Mouse (Mus musculus): ENCODE measurements around the gene Slc35f4. TPM values are rescaled to one million over a fixed set of nuclear protein-coding genes. Genes with fewer than 3 reads are reported as not detected.

Gene Slc35f4
- polyA plus RNA-seq, 1 experiment from 2014 or later: not detected

- WGBS: 75% methylated on average over 3 of the region's 3 CpGs
- no peaks in the 10 kb centered on the region for H3K9me3 ChIP-seq
- DNase-seq (ENCODE audit: extremely low spot score, low spot score): no peak
- H3K4me1 ChIP-seq: peaks cover 3% of the 10 kb centered on the region; the same call in 1 of the 2 replicates
- no peak overlapping the region for H3K4me3 ChIP-seq
- no peaks in the 10 kb centered on the region for H3K36me3 ChIP-seq (replicated peaks)
- H3K27ac ChIP-seq: no peak overlapping the region
- no peaks in the 10 kb centered on the region for H3K27me3 ChIP-seq (ENCODE audit: poor library complexity, severe bottlenecking)
Observed at GRCm38 (mm10) chr14:49460799-49461198, 65.0 kb downstream of the Slc35f4 start.

- no peak for DNase-seq (ENCODE audit: extremely low spot score, low spot score)
- Histone ChIP-seq H3K4me1 (peaks cover 20% of the 10 kb centered on the region), H3K27me3 (ENCODE audit: poor library complexity, severe bottlenecking) (no peaks in the 10 kb centered on the region), H3K9me3 (no peaks in the 10 kb centered on the region), H3K27ac (no peak overlapping the region), H3K4me3 (no peak overlapping the region), H3K36me3 (replicated peaks) (no peaks in the 10 kb centered on the region)
- WGBS: 86% methylated on average over 6 of the region's 6 CpGs
Observed at GRCm38 (mm10) chr14:49454283-49454914, 71.4 kb downstream of the Slc35f4 start.

- H3K27ac ChIP-seq: no peak overlapping the region
- no peak overlapping the region for H3K4me3 ChIP-seq
- no peak for DNase-seq (ENCODE audit: extremely low spot score, low spot score)
- no peaks in the 10 kb centered on the region for H3K27me3 ChIP-seq (ENCODE audit: poor library complexity, severe bottlenecking)
- peaks cover 20% of the 10 kb centered on the region for H3K4me1 ChIP-seq
- WGBS: 20% methylated on average over 3 of the region's 3 CpGs
- no peaks in the 10 kb centered on the region for H3K36me3 ChIP-seq (replicated peaks)
- no peaks in the 10 kb centered on the region for H3K9me3 ChIP-seq
Observed at GRCm38 (mm10) chr14:49453782-49454181, 72.1 kb downstream of the Slc35f4 start.

GRCm38 (mm10) chr14:49447669-49448068 is 78.2 kb downstream of the Slc35f4 start:
- DNase-seq (ENCODE audit: extremely low spot score, low spot score): no peak
- Histone ChIP-seq H3K27me3 (ENCODE audit: poor library complexity, severe bottlenecking) (no peaks in the 10 kb centered on the region), H3K4me3 (no peak overlapping the region), H3K27ac (no peak overlapping the region), H3K9me3 (peaks cover 10% of the 10 kb centered on the region; the same call in 1 of the 2 replicates), H3K4me1 (peaks cover 8% of the 10 kb centered on the region), H3K36me3 (replicated peaks) (no peaks in the 10 kb centered on the region)
- 20% methylated on average over 7 of the region's 7 CpGs for WGBS

- 47% methylated on average over 7 of the region's 7 CpGs for WGBS
- Histone ChIP-seq H3K36me3 (replicated peaks) (no peaks in the 10 kb centered on the region), H3K4me1 (peaks cover 8% of the 10 kb centered on the region), H3K27ac (no peak overlapping the region), H3K9me3 (peaks cover 10% of the 10 kb centered on the region; the same call in 1 of the 2 replicates), H3K27me3 (ENCODE audit: poor library complexity, severe bottlenecking) (no peaks in the 10 kb centered on the region), H3K4me3 (no peak overlapping the region)
- DNase-seq (ENCODE audit: extremely low spot score, low spot score): no peak
Observed at GRCm38 (mm10) chr14:49446461-49446860, 79.4 kb downstream of the Slc35f4 start.

GRCm38 (mm10) chr14:49436811-49437210 is 89.0 kb downstream of the Slc35f4 start:
- DNase-seq (ENCODE audit: extremely low spot score, low spot score): no peak
- H3K36me3 ChIP-seq (replicated peaks): no peaks in the 10 kb centered on the region
- H3K4me3 ChIP-seq: no peak overlapping the region
- no peaks in the 10 kb centered on the region for H3K27me3 ChIP-seq (ENCODE audit: poor library complexity, severe bottlenecking)
- no peaks in the 10 kb centered on the region for H3K9me3 ChIP-seq
- WGBS: 92% methylated on average over 3 of the region's 3 CpGs
- no peak overlapping the region for H3K27ac ChIP-seq
- H3K4me1 ChIP-seq: peaks cover 6% of the 10 kb centered on the region

- H3K27me3 ChIP-seq (ENCODE audit: poor library complexity, severe bottlenecking): no peaks in the 10 kb centered on the region
- H3K36me3 ChIP-seq (replicated peaks): no peaks in the 10 kb centered on the region
- DNase-seq (ENCODE audit: extremely low spot score, low spot score): no peak
- 71% methylated on average over 5 of the region's 5 CpGs for WGBS
- H3K27ac ChIP-seq: no peak overlapping the region
- H3K9me3 ChIP-seq: no peaks in the 10 kb centered on the region
- no peak overlapping the region for H3K4me3 ChIP-seq
- H3K4me1 ChIP-seq: peaks cover 17% of the 10 kb centered on the region
Observed at GRCm38 (mm10) chr14:49431821-49432220, 94.0 kb downstream of the Slc35f4 start.

- WGBS: 20% methylated on average over 1 of the region's 1 CpGs
- Histone ChIP-seq H3K27ac (no peak overlapping the region), H3K36me3 (replicated peaks) (no peaks in the 10 kb centered on the region), H3K27me3 (ENCODE audit: poor library complexity, severe bottlenecking) (no peaks in the 10 kb centered on the region), H3K9me3 (no peaks in the 10 kb centered on the region), H3K4me1 (no peaks in the 10 kb centered on the region), H3K4me3 (no peak overlapping the region)
- DNase-seq (ENCODE audit: extremely low spot score, low spot score): no peak
Observed at GRCm38 (mm10) chr14:49392482-49392881, 133.4 kb downstream of the Slc35f4 start.

- Histone ChIP-seq H3K36me3 (replicated peaks) (no peaks in the 10 kb centered on the region), H3K27ac (no peak overlapping the region), H3K9me3 (no peaks in the 10 kb centered on the region; the same call in 1 of the 2 replicates), H3K27me3 (ENCODE audit: poor library complexity, severe bottlenecking) (no peaks in the 10 kb centered on the region), H3K4me1 (peaks cover 10% of the 10 kb centered on the region; the same call in 1 of the 2 replicates), H3K4me3 (no peak overlapping the region)
- 58% methylated on average over 2 of the region's 2 CpGs for WGBS
- no peak for DNase-seq (ENCODE audit: extremely low spot score, low spot score)
Observed at GRCm38 (mm10) chr14:49362161-49362560, 163.7 kb downstream of the Slc35f4 start.

GRCm38 (mm10) chr14:49355561-49355960 is 170.3 kb downstream of the Slc35f4 start:
- H3K36me3 ChIP-seq (replicated peaks): no peaks in the 10 kb centered on the region
- no peak overlapping the region for H3K27ac ChIP-seq
- no peaks in the 10 kb centered on the region for H3K4me1 ChIP-seq

GRCm38 (mm10) chr14:49348897-49349250 is 177.0 kb downstream of the Slc35f4 start:
- WGBS: 65% methylated on average over 1 of the region's 1 CpGs
- Histone ChIP-seq H3K36me3 (replicated peaks) (no peaks in the 10 kb centered on the region), H3K4me3 (no peak overlapping the region), H3K9me3 (no peaks in the 10 kb centered on the region), H3K4me1 (no peaks in the 10 kb centered on the region), H3K27ac (no peak overlapping the region), H3K27me3 (ENCODE audit: poor library complexity, severe bottlenecking) (no peaks in the 10 kb centered on the region)
- peak; percentile 47 for DNase-seq (ENCODE audit: extremely low spot score, low spot score)

More at GRCm38 (mm10) chr14:49355561-49355960, 170.3 kb downstream of the Slc35f4 start:
- Histone ChIP-seq H3K27me3 (ENCODE audit: poor library complexity, severe bottlenecking) (no peaks in the 10 kb centered on the region), H3K4me3 (no peak overlapping the region), H3K9me3 (no peaks in the 10 kb centered on the region)
- no peak for DNase-seq (ENCODE audit: extremely low spot score, low spot score)

GRCm38 (mm10) chr14:49348164-49348896 is 177.5 kb downstream of the Slc35f4 start:
- Histone ChIP-seq H3K27me3 (ENCODE audit: poor library complexity, severe bottlenecking) (no peaks in the 10 kb centered on the region), H3K9me3 (no peaks in the 10 kb centered on the region), H3K4me3 (no peak overlapping the region), H3K4me1 (no peaks in the 10 kb centered on the region), H3K36me3 (replicated peaks) (no peaks in the 10 kb centered on the region), H3K27ac (no peak overlapping the region)
- WGBS: 70% methylated on average over 7 of the region's 7 CpGs
- no peak for DNase-seq (ENCODE audit: extremely low spot score, low spot score)

GRCm38 (mm10) chr14:49345835-49346234 is 180.0 kb downstream of the Slc35f4 start:
- 87% methylated on average over 2 of the region's 2 CpGs for WGBS
- no peaks in the 10 kb centered on the region for H3K9me3 ChIP-seq
- no peaks in the 10 kb centered on the region for H3K27me3 ChIP-seq (ENCODE audit: poor library complexity, severe bottlenecking)
- DNase-seq (ENCODE audit: extremely low spot score, low spot score): no peak
- H3K27ac ChIP-seq: no peak overlapping the region
- no peaks in the 10 kb centered on the region for H3K4me1 ChIP-seq
- no peaks in the 10 kb centered on the region for H3K36me3 ChIP-seq (replicated peaks)
- H3K4me3 ChIP-seq: no peak overlapping the region
